Mouse (Mus musculus) layer of hippocampus, postnatal 10 days (tissue): ENCODE measurements at regions not wholly inside any gene's neighbourhood (a gene's known extent, or its start where the extent isn't known, plus 50 kb on each side); places are given as distances from the start of the nearest gene placed in this dataset.
A peak's percentile ranks its signal among the peaks of the same experiment; 100 is the strongest.

Experiments used
- DNase-seq, 2 experiments: peaks; one replicate each; pipeline ENCODE4 v3.0.0; 2021; ENCODE audit warnings: low spot score in 2 of 2

GRCm38 (mm10) chr4:30583417-30583816, 1380.5 kb upstream of the Map3k7 start:
- peak; percentile 3 to 11 for DNase-seq

DNA sequence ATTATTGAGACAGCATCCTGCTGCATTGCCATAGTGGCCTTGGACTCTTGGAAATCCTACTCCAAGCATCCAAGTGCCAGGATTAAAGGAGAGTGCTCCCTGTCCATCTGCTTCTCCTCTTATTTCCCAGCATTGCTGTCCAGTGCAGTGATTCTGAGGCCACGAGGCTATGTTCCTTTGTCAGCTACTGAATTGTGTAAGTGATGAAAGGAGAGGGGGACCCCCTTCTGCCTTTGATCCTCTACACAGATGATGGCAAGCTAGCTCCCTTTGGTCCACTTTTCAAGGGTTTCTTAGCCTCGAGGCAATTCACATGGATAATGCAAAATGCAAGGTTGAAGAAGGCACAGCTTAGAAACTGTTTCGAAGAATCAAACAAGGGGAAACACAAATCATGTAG, 1355.0 kb upstream of the Map3k7 start:
- no peak for DNase-seq

DNA sequence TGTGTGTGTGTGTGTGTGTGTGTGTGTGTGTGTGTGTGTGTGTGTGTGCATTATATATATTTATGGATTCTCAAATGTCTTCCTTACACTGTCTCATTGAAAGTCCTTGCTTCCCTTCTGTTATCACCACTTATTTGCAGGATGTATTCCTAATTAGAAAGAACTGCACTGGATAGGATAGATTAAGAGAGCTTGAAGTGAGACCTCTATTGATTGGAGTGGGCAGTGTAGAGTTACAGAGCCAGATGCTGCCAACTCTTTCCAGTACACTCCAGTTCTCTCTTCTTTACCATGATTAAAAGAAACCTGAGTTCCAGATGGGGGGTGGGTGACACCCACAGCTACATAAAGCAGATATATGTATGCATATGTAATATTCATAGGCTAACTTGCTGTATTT, 1354.1 kb upstream of the Map3k7 start:
- no peak for DNase-seq

- no peak for DNase-seq
Observed at GRCm38 (mm10) chr4:30610454-30610853, 1353.4 kb upstream of the Map3k7 start.
